Mouse (Mus musculus): Measurements from ENCODE around the gene Dazap1. TPM values are rescaled to one million over a fixed set of nuclear protein-coding genes. Genes with fewer than 3 reads are reported as not detected.

The Dazap1 gene
- total and polyA plus RNA-seq, 3 experiments = 159 to 236 TPM; not detected in 1

GRCm38 (mm10) chr10:80271186-80271843 lies 10.0 kb downstream of the Dazap1 start:
- no peak for TF ChIP-seq CTCF (IDR thresholded peaks at IDR 0.05 in 2 of 3, conservative IDR thresholded peaks at IDR 0.05 in 1 of 3; ENCODE audit: control insufficient read depth in 1 of 3, insufficient read depth in 1 of 3, low read depth in 2 of 3, low read length in 3 of 3, poor library complexity in 1 of 3, severe bottlenecking in 1 of 3)
- TF ChIP-seq MEF2A (IDR thresholded peaks at IDR 0.05; ENCODE audit: extremely low read depth, insufficient replicate concordance, low read depth, low read length, poor library complexity, severe bottlenecking) = no peak
- TF ChIP-seq ZMIZ1 (IDR thresholded peaks at IDR 0.05; ENCODE audit: low read depth, low read length) = no peak
- no peak for TF ChIP-seq TAL1 (IDR thresholded peaks at IDR 0.05; ENCODE audit: low read length)
- TF ChIP-seq KAT2A (conservative IDR thresholded peaks at IDR 0.05; ENCODE audit: low read depth, low read length) = no peak
- TF ChIP-seq MXI1 (IDR thresholded peaks at IDR 0.05; ENCODE audit: low read depth, low read length) = no peak
- TF ChIP-seq ZC3H11A (IDR thresholded peaks at IDR 0.05; ENCODE audit: low read depth, low read length) = no peak
- no peak for TF ChIP-seq CHD2 (IDR thresholded peaks at IDR 0.05; ENCODE audit: low read length)
- TF ChIP-seq MAZ (IDR thresholded peaks at IDR 0.05; ENCODE audit: low read depth, low read length) = no peak
- no peak for TF ChIP-seq SMC3 (IDR thresholded peaks at IDR 0.05; ENCODE audit: low read depth, low read length)
- TF ChIP-seq RAD21 (IDR thresholded peaks at IDR 0.05; ENCODE audit: low read depth, low read length) = no peak
- no peak for TF ChIP-seq MYC (IDR thresholded peaks at IDR 0.05; ENCODE audit: low read depth, low read length)
- no peak for TF ChIP-seq HCFC1 (IDR thresholded peaks at IDR 0.05; ENCODE audit: low read depth, low read length)
- no peak for TF ChIP-seq MYB (IDR thresholded peaks at IDR 0.05; ENCODE audit: low read depth, low read length)
- TF ChIP-seq NELFE (IDR thresholded peaks at IDR 0.05; ENCODE audit: low read depth, low read length) = no peak
- TF ChIP-seq NRF1 (IDR thresholded peaks at IDR 0.05; ENCODE audit: insufficient read depth, low read depth, low read length, poor library complexity, severe bottlenecking) = no peak
- no peak for TF ChIP-seq EP300 (IDR thresholded peaks at IDR 0.05; ENCODE audit: low read depth in 1 of 2, low read length in 2 of 2)

GRCm38 (mm10) chr10:80271870-80272585 lies 10.7 kb downstream of the Dazap1 start:
- H3K27ac ChIP-seq (ENCODE audit: control insufficient read depth, low read depth, low read length) = no peak overlapping the region
- peaks cover 4 to 9% of the 10 kb centered on the region in 2 experiments for H3K36me3 ChIP-seq (ENCODE audit: control insufficient read depth in 1 of 2, insufficient read depth in 2 of 2, low read length in 2 of 2)
- no peak for DNase-seq (ENCODE audit: low read depth, low spot score)
- H3K4me1 ChIP-seq (ENCODE audit: control insufficient read depth in 1 of 2, insufficient read depth in 2 of 2, low read length in 2 of 2) = peaks cover 3 to 9% of the 10 kb centered on the region in 2 experiments; a peak in 2 of 4 replicates
- no peaks in the 10 kb centered on the region for H3K27me3 ChIP-seq (ENCODE audit: control insufficient read depth in 1 of 2, insufficient read depth in 2 of 2, low read length in 2 of 2)
- no peaks in the 10 kb centered on the region for H3K9me3 ChIP-seq (replicated peaks; ENCODE audit: insufficient read depth, low read length)
- no peak for TF ChIP-seq ZNF384 (IDR thresholded peaks at IDR 0.05; ENCODE audit: low read depth, low read length)
- TF ChIP-seq ZKSCAN1 (IDR thresholded peaks at IDR 0.05; ENCODE audit: low read depth, low read length) = no peak
- no peak overlapping the region for H3K4me3 ChIP-seq (ENCODE audit: control insufficient read depth in 1 of 2, insufficient read depth in 1 of 2, low read depth in 2 of 2, low read length in 2 of 2)
- peaks cover 62% of the 10 kb centered on the region for H3K79me2 ChIP-seq (ENCODE audit: control insufficient read depth, insufficient read depth, low read length, poor library complexity)
- H3K9ac ChIP-seq (ENCODE audit: control insufficient read depth, low read depth, low read length, poor library complexity, severe bottlenecking) = no peak overlapping the region

More at GRCm38 (mm10) chr10:80271186-80271843, 10.0 kb downstream of the Dazap1 start:
- H3K79me2 ChIP-seq (ENCODE audit: control insufficient read depth, insufficient read depth, low read length, poor library complexity) = peaks cover 68% of the 10 kb centered on the region
- H3K4me1 ChIP-seq (ENCODE audit: control insufficient read depth in 1 of 2, insufficient read depth in 2 of 2, low read length in 2 of 2) = peaks cover 3 to 14% of the 10 kb centered on the region in 2 experiments; a peak in 2 of 4 replicates
- no peak overlapping the region for H3K4me3 ChIP-seq (ENCODE audit: control insufficient read depth in 1 of 2, insufficient read depth in 1 of 2, low read depth in 2 of 2, low read length in 2 of 2)
- DNase-seq (ENCODE audit: low read depth, low spot score) = no peak
- no peaks in the 10 kb centered on the region for H3K27me3 ChIP-seq (ENCODE audit: control insufficient read depth in 1 of 2, insufficient read depth in 2 of 2, low read length in 2 of 2)
- H3K36me3 ChIP-seq (ENCODE audit: control insufficient read depth in 1 of 2, insufficient read depth in 2 of 2, low read length in 2 of 2) = peaks cover 4 to 16% of the 10 kb centered on the region in 2 experiments
- H3K9me3 ChIP-seq (replicated peaks; ENCODE audit: insufficient read depth, low read length) = no peaks in the 10 kb centered on the region
- H3K27ac ChIP-seq (ENCODE audit: control insufficient read depth, low read depth, low read length) = no peak overlapping the region
- no peak overlapping the region for H3K9ac ChIP-seq (ENCODE audit: control insufficient read depth, low read depth, low read length, poor library complexity, severe bottlenecking)

All from MEL (cell line).